Mouse (Mus musculus) cerebellum, adult 2 months (tissue): ENCODE results near the gene Arid1b. TPM values are rescaled to one million over a fixed set of nuclear protein-coding genes. Genes with fewer than 3 reads are reported as not detected.

ENCODE experiments used
- DNase-seq, 2 experiments: peaks; one replicate each; pipeline ENCODE4 v3.0.0; 2021
- H3K27ac ChIP-seq: fragments of 200-500 bp; 2 replicates; pipeline ENCODE4 v1.5.1; 2012; ENCODE audit warnings: low read length, control low read depth, inconsistent platforms; ENCODE audit not compliant: insufficient read depth
- H3K27me3 ChIP-seq: fragments of 200-500 bp; 2 replicates; pipeline ENCODE4 v1.6.1; 2012; ENCODE audit warnings: inconsistent platforms, mild to moderate bottlenecking, low read length, moderate library complexity; ENCODE audit not compliant: control insufficient read depth, insufficient read depth
- H3K4me1 ChIP-seq: fragments of 200-500 bp; 2 replicates; pipeline ENCODE4 v1.6.1; 2011; ENCODE audit warnings: low read length; ENCODE audit not compliant: control insufficient read depth, insufficient read depth
- H3K4me3 ChIP-seq: fragments of 200-500 bp; replicated peaks from 2 replicates; pipeline ENCODE3; 2011; ENCODE audit warnings: mild to moderate bottlenecking, low read depth, low read length, control low read depth; ENCODE audit not compliant: insufficient read depth
- CTCF ChIP-seq: fragments of 200-500 bp; IDR thresholded peaks from 2 replicates; pipeline ENCODE4 v1.5.1; 2011; ENCODE audit warnings: low read depth, mild to moderate bottlenecking, control low read depth, low read length, moderate library complexity, borderline replicate concordance; ENCODE audit not compliant: insufficient read depth
- POLR2A ChIP-seq: fragments of 200-500 bp; IDR thresholded peaks from 2 replicates; pipeline ENCODE4 v1.6.1; 2011; ENCODE audit warnings: low read length, control low read depth, borderline replicate concordance; ENCODE audit not compliant: insufficient read depth
- WGBS: fragments of 180-500 bp; shearing (Covaris S2); methylation state at CpG from one replicate; pipeline ENCODE4 v1.1.7; 2018; 5-methylcytosine and 5-hydroxymethylcytosine counted together
- polyA plus RNA-seq: library from polyadenylated mRNA; depleted of rRNA; stranded (reverse); fragments of >200 nt; gene quantifications from 2 replicates; pipeline ENCODE4 v1.2.3, GENCODE M21; 2012

Gene Arid1b
- polyA plus RNA-seq, 1 experiment: 25.6 TPM

- WGBS: 73% methylated on average over 16 of the region's 16 CpGs
- H3K4me1 ChIP-seq: peaks cover 34% of the 10 kb centered on the region
- no peak overlapping the region for H3K27ac ChIP-seq
- no peaks in the 10 kb centered on the region for H3K27me3 ChIP-seq
- no peak overlapping the region for H3K4me3 ChIP-seq
- no peak for DNase-seq
- no peak for TF ChIP-seq CTCF
- TF ChIP-seq POLR2A: no peak
Observed at GRCm38 (mm10) chr17:5053201-5053600, 59.1 kb downstream of the Arid1b start.

GRCm38 (mm10) chr17:5055412-5055811, 61.3 kb downstream of the Arid1b start:
- 55% methylated on average over 6 of the region's 6 CpGs for WGBS
- Histone ChIP-seq H3K27me3 (no peaks in the 10 kb centered on the region), H3K4me1 (peaks cover 47% of the 10 kb centered on the region)

GRCm38 (mm10) chr17:5056654-5057053, 62.5 kb downstream of the Arid1b start:
- WGBS: 51% methylated on average over 4 of the region's 4 CpGs
- peaks cover 49% of the 10 kb centered on the region for H3K4me1 ChIP-seq
- H3K4me3 ChIP-seq: no peak overlapping the region
- H3K27me3 ChIP-seq: no peaks in the 10 kb centered on the region
- TF ChIP-seq POLR2A: no peak
- TF ChIP-seq CTCF: no peak
- H3K27ac ChIP-seq: no peak overlapping the region
- no peak for DNase-seq

More at GRCm38 (mm10) chr17:5055412-5055811, 61.3 kb downstream of the Arid1b start:
- TF ChIP-seq CTCF (no peak), POLR2A (no peak)
- DNase-seq: no peak
- H3K27ac ChIP-seq: no peak overlapping the region
- no peak overlapping the region for H3K4me3 ChIP-seq

- no peak for DNase-seq
- TF ChIP-seq POLR2A: no peak
- no peak for TF ChIP-seq CTCF
- H3K4me1 ChIP-seq: peaks cover 49% of the 10 kb centered on the region
- no peaks in the 10 kb centered on the region for H3K27me3 ChIP-seq
- H3K4me3 ChIP-seq: no peak overlapping the region
- 17% methylated on average over 4 of the region's 4 CpGs for WGBS
- H3K27ac ChIP-seq: no peak overlapping the region
Observed at GRCm38 (mm10) chr17:5057286-5057685, 63.2 kb downstream of the Arid1b start.

- H3K27ac ChIP-seq: peak overlapping the region; percentile 79
- H3K27me3 ChIP-seq: no peaks in the 10 kb centered on the region
- no peak for TF ChIP-seq CTCF
- peaks cover 47% of the 10 kb centered on the region for H3K4me1 ChIP-seq
- H3K4me3 ChIP-seq: peak overlapping the region; percentile 22
- 6% methylated on average over 10 of the region's 10 CpGs for WGBS
- DNase-seq: peak; percentile 59 to 64
Observed at GRCm38 (mm10) chr17:5057944-5058720, 64.0 kb downstream of the Arid1b start.

GRCm38 (mm10) chr17:5059092-5059601, 65.0 kb downstream of the Arid1b start:
- DNase-seq: no peak
- Histone ChIP-seq H3K4me1 (peaks cover 45% of the 10 kb centered on the region), H3K27ac (peak overlapping the region; percentile 69), H3K4me3 (no peak overlapping the region), H3K27me3 (no peaks in the 10 kb centered on the region)
- 57% methylated on average over 9 of the region's 9 CpGs for WGBS
- no peak for TF ChIP-seq POLR2A
- no peak for TF ChIP-seq CTCF

GRCm38 (mm10) chr17:5060515-5061084, 66.5 kb downstream of the Arid1b start:
- Histone ChIP-seq H3K4me3 (no peak overlapping the region), H3K4me1 (peaks cover 47% of the 10 kb centered on the region), H3K27me3 (no peaks in the 10 kb centered on the region), H3K27ac (no peak overlapping the region)
- WGBS: 57% methylated on average over 5 of the region's 5 CpGs
- no peak for DNase-seq
- no peak for TF ChIP-seq CTCF
- TF ChIP-seq POLR2A: no peak

- no peak for DNase-seq
- TF ChIP-seq POLR2A: no peak
- no peak for TF ChIP-seq CTCF
- 46% methylated on average over 3 of the region's 3 CpGs for WGBS
- H3K27ac ChIP-seq: no peak overlapping the region
- H3K4me1 ChIP-seq: peaks cover 53% of the 10 kb centered on the region
- no peak overlapping the region for H3K4me3 ChIP-seq
- no peaks in the 10 kb centered on the region for H3K27me3 ChIP-seq
Observed at GRCm38 (mm10) chr17:5061183-5061582, 67.1 kb downstream of the Arid1b start.
